Mouse (Mus musculus): ENCODE measurements around the gene Wnt5b. TPM values are rescaled to one million over a fixed set of nuclear protein-coding genes. Genes with fewer than 3 reads are reported as not detected.

The Wnt5b gene
- polyA plus RNA-seq, 1 experiment from 2014 or later, result 6.8 TPM

DNA sequence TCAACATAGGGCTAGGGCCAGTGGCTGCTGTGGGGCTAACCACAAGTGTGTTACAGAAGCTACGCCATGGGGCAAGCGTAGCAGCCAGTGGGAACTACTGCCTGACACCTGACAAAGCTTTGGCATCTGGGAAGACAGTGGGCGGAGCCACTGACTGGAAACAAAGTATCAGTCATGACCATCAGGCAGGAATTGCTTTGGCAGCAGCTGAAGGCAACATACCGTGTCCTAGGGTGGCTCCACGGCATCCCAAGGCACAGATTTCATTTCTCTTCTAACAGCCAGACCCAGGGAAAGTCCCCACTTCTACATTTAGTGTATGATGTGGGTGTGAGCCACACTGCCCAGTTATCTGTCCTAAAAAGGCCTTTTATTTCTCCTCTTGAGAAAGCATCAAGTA, 17.6 kb downstream of the Wnt5b start:
- no peak for ATAC-seq (ENCODE audit: insufficient read depth)
- TF ChIP-seq CTCF (IDR thresholded peaks at IDR 0.05; ENCODE audit: low read depth), result no peak
- DNase-seq, result no peak
- Histone ChIP-seq H3K9me3 (ENCODE audit: low read depth, low read length) (no peaks in the 10 kb centered on the region), H3K27me3 (ENCODE audit: insufficient read depth, low read length) (no peaks in the 10 kb centered on the region), H3K36me3 (ENCODE audit: insufficient read depth) (no peaks in the 10 kb centered on the region), H3K4me3 (ENCODE audit: low read depth, low read length) (no peak overlapping the region), H3K4me1 (ENCODE audit: insufficient read depth) (0 out of 2 replicates have a peak, but pooled peaks cover 4% of the 10 kb centered on the region), H3K9ac (no peak overlapping the region), H3K27ac (ENCODE audit: low read depth) (no peak overlapping the region), H3K4me2 (no peak overlapping the region)
- 55% methylated on average over 5 of the region's 5 CpGs for WGBS

DNA sequence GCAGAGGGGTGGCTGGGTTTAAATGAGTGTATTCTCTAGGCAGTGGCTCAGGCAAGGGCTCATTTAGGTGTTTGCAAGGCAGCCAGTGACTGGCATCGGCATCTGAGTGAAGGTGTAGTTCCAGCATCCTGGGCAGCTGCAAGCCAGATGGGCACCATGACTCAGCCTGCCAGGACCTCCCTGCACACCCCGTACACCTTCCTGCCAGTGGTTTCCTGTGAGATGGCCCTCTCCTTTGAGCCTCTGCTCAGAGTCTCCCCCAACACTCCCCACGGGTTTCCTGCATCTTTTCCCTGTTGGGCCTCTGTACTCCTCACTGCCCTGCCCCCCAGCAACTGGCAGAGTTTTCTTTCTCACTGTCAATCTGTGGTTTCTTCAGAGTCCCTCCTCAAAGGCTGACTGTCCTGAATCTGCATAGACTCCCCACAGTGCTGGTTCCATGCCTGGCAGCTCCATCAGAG, 22.2 kb downstream of the Wnt5b start:
- no peak for DNase-seq
- Histone ChIP-seq H3K4me2 (no peak overlapping the region), H3K36me3 (ENCODE audit: insufficient read depth) (no peaks in the 10 kb centered on the region), H3K9me3 (ENCODE audit: low read depth, low read length) (no peaks in the 10 kb centered on the region), H3K9ac (no peak overlapping the region), H3K4me1 (ENCODE audit: insufficient read depth) (0 out of 2 replicates have a peak, but pooled peaks cover 4% of the 10 kb centered on the region), H3K27me3 (ENCODE audit: insufficient read depth, low read length) (no peaks in the 10 kb centered on the region), H3K27ac (ENCODE audit: low read depth) (no peak overlapping the region), H3K4me3 (ENCODE audit: low read depth, low read length) (no peak overlapping the region)
- ATAC-seq (ENCODE audit: insufficient read depth), result no peak
- no peak for TF ChIP-seq CTCF (IDR thresholded peaks at IDR 0.05; ENCODE audit: low read depth)
- WGBS, result 40% methylated on average over 3 of the region's 3 CpGs

DNA sequence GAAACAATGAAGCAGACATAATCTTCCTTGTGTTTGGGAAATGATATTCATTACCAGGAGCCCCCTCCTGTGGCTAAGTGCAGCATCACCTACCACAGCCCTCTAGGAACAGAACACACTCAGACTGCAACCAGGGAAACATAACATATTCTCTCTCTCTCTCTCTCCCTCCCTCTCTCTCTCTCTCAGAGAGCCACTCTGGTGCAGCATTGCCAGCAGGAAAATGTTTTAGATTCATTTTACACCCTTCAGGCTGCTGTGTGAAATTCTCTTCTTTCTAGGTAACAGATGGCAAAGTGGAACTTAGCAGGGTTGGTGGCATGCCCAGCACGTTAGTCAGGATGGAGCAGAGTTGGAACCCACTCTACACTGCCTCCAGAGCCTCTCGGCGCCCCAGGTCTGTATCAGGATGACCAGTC, 22.7 kb downstream of the Wnt5b start:
- H3K27ac ChIP-seq (ENCODE audit: low read depth), result no peak overlapping the region
- no peaks in the 10 kb centered on the region for H3K27me3 ChIP-seq (ENCODE audit: insufficient read depth, low read length)
- ATAC-seq (ENCODE audit: insufficient read depth) (no peak), DNase-seq (no peak)
- H3K9ac ChIP-seq, result no peak overlapping the region
- H3K36me3 ChIP-seq (ENCODE audit: insufficient read depth), result no peaks in the 10 kb centered on the region
- H3K4me3 ChIP-seq (ENCODE audit: low read depth, low read length), result no peak overlapping the region
- TF ChIP-seq CTCF (IDR thresholded peaks at IDR 0.05; ENCODE audit: low read depth), result no peak; the same call in 1 of the 2 replicates
- H3K4me1 ChIP-seq (ENCODE audit: insufficient read depth), result 0 out of 2 replicates have a peak, but pooled peaks cover 4% of the 10 kb centered on the region
- 75% methylated on average over 3 of the region's 3 CpGs for WGBS
- no peak overlapping the region for H3K4me2 ChIP-seq
- no peaks in the 10 kb centered on the region for H3K9me3 ChIP-seq (ENCODE audit: low read depth, low read length)

DNA sequence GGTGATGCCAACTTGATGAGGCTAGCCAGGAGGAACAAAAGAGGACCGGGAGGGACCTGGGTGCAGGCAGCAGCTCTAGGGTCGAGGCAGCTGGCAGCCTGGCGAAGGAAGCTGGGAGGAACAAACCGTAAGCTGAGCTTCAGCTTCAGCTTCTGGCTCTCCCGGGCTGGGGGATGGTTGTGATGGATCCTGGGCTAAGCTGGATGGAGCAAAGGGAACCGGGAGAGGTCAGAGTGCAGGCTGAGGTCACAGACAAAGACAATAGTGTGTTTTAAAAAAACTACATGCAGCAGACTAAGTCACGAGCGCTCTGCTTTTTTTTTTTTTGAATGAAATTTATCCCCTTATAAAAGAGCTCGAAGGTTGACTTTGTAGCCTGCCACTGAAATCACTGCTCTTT, 23.4 kb downstream of the Wnt5b start:
- Histone ChIP-seq H3K4me2 (no peak overlapping the region), H3K9ac (no peak overlapping the region), H3K9me3 (ENCODE audit: low read depth, low read length) (no peaks in the 10 kb centered on the region), H3K4me1 (ENCODE audit: insufficient read depth) (0 out of 2 replicates have a peak, but pooled peaks cover 4% of the 10 kb centered on the region), H3K4me3 (ENCODE audit: low read depth, low read length) (no peak overlapping the region), H3K27ac (ENCODE audit: low read depth) (no peak overlapping the region), H3K27me3 (ENCODE audit: insufficient read depth, low read length) (no peaks in the 10 kb centered on the region), H3K36me3 (ENCODE audit: insufficient read depth) (no peaks in the 10 kb centered on the region)
- TF ChIP-seq CTCF (IDR thresholded peaks at IDR 0.05; ENCODE audit: low read depth), result no peak
- DNase-seq, result no peak
- 42% methylated on average over 9 of the region's 9 CpGs for WGBS
- no peak for ATAC-seq (ENCODE audit: insufficient read depth)

- TF ChIP-seq CTCF (IDR thresholded peaks at IDR 0.05; ENCODE audit: low read depth), result no peak
Measured at GRCm38 (mm10) chr6:119514085-119514484, 30.1 kb downstream of the Wnt5b start.

DNA sequence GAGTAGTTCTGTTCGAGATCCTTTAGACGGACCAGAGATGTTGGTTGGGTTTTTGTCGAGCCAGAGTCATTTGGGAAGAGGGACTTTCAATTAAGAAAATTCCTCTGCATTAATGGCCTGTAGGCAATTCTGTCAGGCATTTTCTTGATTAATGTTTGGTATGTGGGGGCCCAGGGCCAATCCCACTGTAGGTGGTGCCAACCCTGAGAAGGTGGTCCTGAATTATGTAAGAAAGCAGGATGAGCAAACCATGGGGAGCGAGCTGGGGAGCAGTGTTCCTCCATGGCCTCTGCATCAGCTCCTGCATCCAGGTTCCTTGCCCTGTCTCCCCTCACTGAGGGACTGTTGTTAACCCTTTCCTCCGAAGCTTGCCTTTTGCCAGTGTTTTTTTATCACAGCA, 30.7 kb downstream of the Wnt5b start:
- H3K4me1 ChIP-seq (ENCODE audit: insufficient read depth), result no peaks in the 10 kb centered on the region
- WGBS, result 80% methylated on average over 5 of the region's 5 CpGs
- H3K36me3 ChIP-seq (ENCODE audit: insufficient read depth), result no peaks in the 10 kb centered on the region
- no peak overlapping the region for H3K4me3 ChIP-seq (ENCODE audit: low read depth, low read length)
- H3K9ac ChIP-seq, result no peak overlapping the region
- H3K27ac ChIP-seq (ENCODE audit: low read depth), result no peak overlapping the region
- H3K4me2 ChIP-seq, result no peak overlapping the region
- ATAC-seq (ENCODE audit: insufficient read depth), result no peak
- no peaks in the 10 kb centered on the region for H3K9me3 ChIP-seq (ENCODE audit: low read depth, low read length)
- no peaks in the 10 kb centered on the region for H3K27me3 ChIP-seq (ENCODE audit: insufficient read depth, low read length)
- no peak for DNase-seq
- no peak for TF ChIP-seq CTCF (IDR thresholded peaks at IDR 0.05; ENCODE audit: low read depth)

More at GRCm38 (mm10) chr6:119514085-119514484, 30.1 kb downstream of the Wnt5b start:
- Histone ChIP-seq H3K9me3 (ENCODE audit: low read depth, low read length) (no peaks in the 10 kb centered on the region), H3K4me1 (ENCODE audit: insufficient read depth) (no peaks in the 10 kb centered on the region), H3K27me3 (ENCODE audit: insufficient read depth, low read length) (no peaks in the 10 kb centered on the region), H3K4me3 (ENCODE audit: low read depth, low read length) (no peak overlapping the region), H3K27ac (ENCODE audit: low read depth) (no peak overlapping the region), H3K9ac (no peak overlapping the region), H3K4me2 (no peak overlapping the region), H3K36me3 (ENCODE audit: insufficient read depth) (no peaks in the 10 kb centered on the region)
- peak; percentile 60 for DNase-seq
- ATAC-seq (ENCODE audit: insufficient read depth), result peak; percentile 31; the same call in 1 of the 2 replicates
- WGBS, result 40% methylated on average over 7 of the region's 7 CpGs

- no peaks in the 10 kb centered on the region for H3K9me3 ChIP-seq (ENCODE audit: low read depth, low read length)
- TF ChIP-seq CTCF (IDR thresholded peaks at IDR 0.05; ENCODE audit: low read depth), result no peak
- WGBS, result 86% methylated on average over 11 of the region's 11 CpGs
- no peaks in the 10 kb centered on the region for H3K36me3 ChIP-seq (ENCODE audit: insufficient read depth)
- no peaks in the 10 kb centered on the region for H3K27me3 ChIP-seq (ENCODE audit: insufficient read depth, low read length)
- H3K9ac ChIP-seq, result no peak overlapping the region
- no peak overlapping the region for H3K4me3 ChIP-seq (ENCODE audit: low read depth, low read length)
- no peak for ATAC-seq (ENCODE audit: insufficient read depth)
- H3K27ac ChIP-seq (ENCODE audit: low read depth), result no peak overlapping the region
- no peak overlapping the region for H3K4me2 ChIP-seq
- DNase-seq, result no peak
- H3K4me1 ChIP-seq (ENCODE audit: insufficient read depth), result no peaks in the 10 kb centered on the region
Measured at GRCm38 (mm10) chr6:119512701-119513100, 31.4 kb downstream of the Wnt5b start.

Measured in lung, embryonic 14.5 days (tissue).